Mouse (Mus musculus): ENCODE results near the gene Crygb.

- TF ChIP-seq CTCF (IDR thresholded peaks at IDR 0.05; ENCODE audit: low read depth) (no peak), EP300 (IDR thresholded peaks at IDR 0.05; ENCODE audit: low read depth) (no peak)
Observed at GRCm38 (mm10) chr1:65107654-65108279, 25.7 kb upstream of the Crygb start.
